ENCODE assay signal across 8 mouse cellular contexts in the genomic region with DNA sequence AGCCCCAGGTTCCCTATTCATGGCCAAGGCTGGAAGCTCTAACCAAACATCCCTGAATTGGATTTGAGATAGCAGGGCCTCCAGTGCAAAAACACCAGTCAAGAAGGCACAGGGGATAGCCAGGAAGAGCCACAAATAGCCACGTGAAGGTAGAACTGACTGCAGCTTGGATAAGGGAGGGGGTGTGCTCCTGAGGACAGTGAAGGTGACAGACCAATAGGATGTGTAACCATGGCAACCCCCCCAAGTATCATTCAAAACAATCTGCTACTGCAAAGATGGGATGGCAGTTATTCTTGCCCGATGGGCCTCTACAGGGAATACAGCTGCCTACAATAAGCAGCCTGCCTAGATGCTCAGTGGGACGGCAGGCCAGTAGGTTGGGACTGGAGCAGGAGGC. TPM values are rescaled to one million over a fixed set of nuclear protein-coding genes. Genes with fewer than 3 reads are reported as not detected.
A peak's percentile ranks its signal among the peaks of the same experiment; 100 is the strongest.
DNase-seq lines count a peak whose midpoint lies in the region; ATAC-seq lines count a peak whose summit lies in the region.

No protein-coding gene starts in this region.

- DNase-seq in heart, postnatal 10 days = no peak
- DNase-seq in urinary bladder, adult 18-20 months (ENCODE audit: low spot score in 2 of 2) = no peak
- DNase-seq in layer of hippocampus, postnatal 25 days (ENCODE audit: extremely low spot score in 1 of 2, low spot score in 1 of 2) = no peak
- DNase-seq in urinary bladder, adult 2 months (ENCODE audit: low spot score) = no peak

- intact Hi-C loops in heart, postnatal 10 days (cut with DNase I) = no loop called here

- peaks cover 49% of the 10 kb centered on the region for H3K4me1 ChIP-seq in heart, embryonic 13.5 days
- peaks cover 43% of the 10 kb centered on the region for H3K4me1 ChIP-seq in embryonic facial prominence, embryonic 13.5 days
- peaks cover 39% of the 10 kb centered on the region for H3K4me1 ChIP-seq in intestine, embryonic 16.5 days (ENCODE audit: control insufficient read depth, insufficient read depth, low read length)
- H3K4me1 ChIP-seq in neural tube, embryonic 12.5 days = peaks cover 52% of the 10 kb centered on the region

- ATAC-seq in heart, embryonic 13.5 days (ENCODE audit: extremely low read depth, insufficient number of reproducible peaks, low FRiP score, low TSS enrichment) = no peak
- no peak for ATAC-seq in embryonic facial prominence, embryonic 13.5 days (ENCODE audit: insufficient number of reproducible peaks, insufficient read depth, low FRiP score, low TSS enrichment, low read depth)
- no peak for ATAC-seq in intestine, embryonic 16.5 days
- ATAC-seq in neural tube, embryonic 12.5 days (ENCODE audit: low FRiP score, low read depth) = no peak

- peak overlapping the region; percentile 74 for H3K27ac ChIP-seq in heart, embryonic 13.5 days (replicated peaks)
- H3K27ac ChIP-seq in embryonic facial prominence, embryonic 13.5 days = 0 out of 2 replicates have a peak overlapping the region, but pooled peaks have one; percentile 39
- H3K27ac ChIP-seq in intestine, embryonic 16.5 days (ENCODE audit: low read length) = peak overlapping the region; percentile 3; the same call in 1 of the 2 replicates
- 0 out of 2 replicates have a peak overlapping the region, but pooled peaks have one; percentile 16 for H3K27ac ChIP-seq in neural tube, embryonic 12.5 days

- H3K27me3 ChIP-seq in heart, embryonic 13.5 days (replicated peaks) = no peaks in the 10 kb centered on the region
- H3K27me3 ChIP-seq in embryonic facial prominence, embryonic 13.5 days = no peaks in the 10 kb centered on the region
- H3K27me3 ChIP-seq in intestine, embryonic 16.5 days (replicated peaks; ENCODE audit: control insufficient read depth, insufficient read depth, low read length) = no peaks in the 10 kb centered on the region
- H3K27me3 ChIP-seq in neural tube, embryonic 12.5 days (replicated peaks) = no peaks in the 10 kb centered on the region

- peak overlapping the region; percentile 86 for H3K4me2 ChIP-seq in heart, embryonic 13.5 days
- peak overlapping the region; percentile 98 for H3K4me2 ChIP-seq in embryonic facial prominence, embryonic 13.5 days
- H3K4me2 ChIP-seq in intestine, embryonic 16.5 days (ENCODE audit: low read depth, low read length) = peak overlapping the region; percentile 87
- peak overlapping the region; percentile 95 for H3K4me2 ChIP-seq in neural tube, embryonic 12.5 days (replicated peaks)

- H3K4me3 ChIP-seq in heart, embryonic 13.5 days = peak overlapping the region; percentile 53; the same call in 1 of the 2 replicates
- H3K4me3 ChIP-seq in embryonic facial prominence, embryonic 13.5 days = peak overlapping the region; percentile 43
- H3K4me3 ChIP-seq in intestine, embryonic 16.5 days (ENCODE audit: low read length) = no peak overlapping the region; the same call in 1 of the 2 replicates
- no peak overlapping the region; the same call in 1 of the 2 replicates for H3K4me3 ChIP-seq in neural tube, embryonic 12.5 days

- H3K9ac ChIP-seq in heart, embryonic 13.5 days = peak overlapping the region; percentile 84
- H3K9ac ChIP-seq in embryonic facial prominence, embryonic 13.5 days = peak overlapping the region; percentile 72
- peak overlapping the region; percentile 72 for H3K9ac ChIP-seq in intestine, embryonic 16.5 days (ENCODE audit: low read depth, low read length)
- peak overlapping the region; percentile 66; the same call in 1 of the 2 replicates for H3K9ac ChIP-seq in neural tube, embryonic 12.5 days

- peaks cover 69% of the 10 kb centered on the region for H3K36me3 ChIP-seq in heart, embryonic 13.5 days
- peaks cover 63% of the 10 kb centered on the region for H3K36me3 ChIP-seq in embryonic facial prominence, embryonic 13.5 days
- peaks cover 19% of the 10 kb centered on the region; the same call in 1 of the 2 replicates for H3K36me3 ChIP-seq in intestine, embryonic 16.5 days (ENCODE audit: control insufficient read depth, insufficient read depth, low read length)
- H3K36me3 ChIP-seq in neural tube, embryonic 12.5 days = peaks cover 51% of the 10 kb centered on the region

- no peaks in the 10 kb centered on the region for H3K9me3 ChIP-seq in heart, embryonic 13.5 days
- H3K9me3 ChIP-seq in embryonic facial prominence, embryonic 13.5 days = no peaks in the 10 kb centered on the region
- H3K9me3 ChIP-seq in intestine, embryonic 16.5 days (ENCODE audit: control insufficient read depth, low read length) = no peaks in the 10 kb centered on the region
- no peaks in the 10 kb centered on the region for H3K9me3 ChIP-seq in neural tube, embryonic 12.5 days

- 44% methylated on average over 3 of the region's 3 CpGs for WGBS in heart, embryonic 13.5 days
- WGBS in embryonic facial prominence, embryonic 13.5 days = 53% methylated on average over 3 of the region's 3 CpGs
- 49% methylated on average over 3 of the region's 3 CpGs for WGBS in intestine, embryonic 16.5 days
- 30% methylated on average over 3 of the region's 3 CpGs for WGBS in neural tube, embryonic 12.5 days

RNA-seq across cellular contexts. Expression of a gene that starts 0.4 kb away (rescaled TPM):
- 0.45 and 0.98 TPM in 2 replicates for polyA plus RNA-seq in heart, embryonic 13.5 days (2015; fragmentation: Nextera tagmentation; extraction: Ambion mirVana)
- 1 to 10 TPM; 2.2 to 2.6 TPM for total RNA-seq in heart, postnatal 10 days (2021)
- 1.4 and 2.7 TPM in 2 replicates for polyA plus RNA-seq in embryonic facial prominence, embryonic 13.5 days (2015; fragmentation: Nextera tagmentation; extraction: Ambion mirVana)
- polyA plus RNA-seq in intestine, embryonic 16.5 days (2015; fragmentation: Nextera tagmentation; extraction: Ambion mirVana) = 1.6 and 2.0 TPM in 2 replicates
- 8.1 and 8.6 TPM in 2 replicates for polyA plus RNA-seq in neural tube, embryonic 12.5 days (2016; fragmentation: Nextera tagmentation; extraction: Ambion mirVana)
- 10 to 100 TPM; 62.3 to 68.3 TPM for total RNA-seq in layer of hippocampus, postnatal 25 days (2021)
- polyA plus RNA-seq in urinary bladder, adult 2 months (2012; rRNA removed) = 20.7 and 27.5 TPM in 2 replicates

RNA-seq across cellular contexts. Expression of a gene that starts 4.0 kb away (rescaled TPM):
- polyA plus RNA-seq in heart, embryonic 13.5 days (2015; fragmentation: Nextera tagmentation; extraction: Ambion mirVana) = 2.3 and 2.4 TPM in 2 replicates
- total RNA-seq in heart, postnatal 10 days (2021) = 1 to 10 TPM; 4.2 to 4.7 TPM
- polyA plus RNA-seq in embryonic facial prominence, embryonic 13.5 days (2015; fragmentation: Nextera tagmentation; extraction: Ambion mirVana) = 1.3 and 2.9 TPM in 2 replicates
- polyA plus RNA-seq in intestine, embryonic 16.5 days (2015; fragmentation: Nextera tagmentation; extraction: Ambion mirVana) = 1.4 and 2.3 TPM in 2 replicates
- 3.9 and 4.8 TPM in 2 replicates for polyA plus RNA-seq in neural tube, embryonic 12.5 days (2016; fragmentation: Nextera tagmentation; extraction: Ambion mirVana)
- 10 to 100 TPM; 26.0 to 28.5 TPM for total RNA-seq in layer of hippocampus, postnatal 25 days (2021)
- 16.8 and 20.6 TPM in 2 replicates for polyA plus RNA-seq in urinary bladder, adult 2 months (2012; rRNA removed)

RNA-seq across cellular contexts. Expression of a gene that starts 4.3 kb away (rescaled TPM):
- polyA plus RNA-seq in heart, embryonic 13.5 days (2015; fragmentation: Nextera tagmentation; extraction: Ambion mirVana) = 287 and 324 TPM in 2 replicates
- 100 to 1,000 TPM; 123 to 132 TPM for total RNA-seq in heart, postnatal 10 days (2021)
- polyA plus RNA-seq in embryonic facial prominence, embryonic 13.5 days (2015; fragmentation: Nextera tagmentation; extraction: Ambion mirVana) = 319 and 353 TPM in 2 replicates
- 303 and 321 TPM in 2 replicates for polyA plus RNA-seq in intestine, embryonic 16.5 days (2015; fragmentation: Nextera tagmentation; extraction: Ambion mirVana)
- polyA plus RNA-seq in neural tube, embryonic 12.5 days (2016; fragmentation: Nextera tagmentation; extraction: Ambion mirVana) = 293 and 301 TPM in 2 replicates
- total RNA-seq in layer of hippocampus, postnatal 25 days (2021) = 100 to 1,000 TPM; 160 to 164 TPM
- 209 and 230 TPM in 2 replicates for polyA plus RNA-seq in urinary bladder, adult 2 months (2012; rRNA removed)

RNA-seq across cellular contexts. Expression of a gene that starts 7.1 kb away (rescaled TPM):
- 18.3 and 22.1 TPM in 2 replicates for polyA plus RNA-seq in heart, embryonic 13.5 days (2015; fragmentation: Nextera tagmentation; extraction: Ambion mirVana)
- 10 to 100 TPM; 80.4 to 86.5 TPM for total RNA-seq in heart, postnatal 10 days (2021)
- 26.4 and 31.4 TPM in 2 replicates for polyA plus RNA-seq in embryonic facial prominence, embryonic 13.5 days (2015; fragmentation: Nextera tagmentation; extraction: Ambion mirVana)
- 21.5 and 23.2 TPM in 2 replicates for polyA plus RNA-seq in intestine, embryonic 16.5 days (2015; fragmentation: Nextera tagmentation; extraction: Ambion mirVana)
- polyA plus RNA-seq in neural tube, embryonic 12.5 days (2016; fragmentation: Nextera tagmentation; extraction: Ambion mirVana) = 18.4 and 20.1 TPM in 2 replicates
- 100 to 1,000 TPM in 1 of 2 experiments, 10 to 100 TPM in 1; 95.2 to 107 TPM for total RNA-seq in layer of hippocampus, postnatal 25 days (2021)
- polyA plus RNA-seq in urinary bladder, adult 2 months (2012; rRNA removed) = 52.4 and 62.0 TPM in 2 replicates

RNA-seq across cellular contexts. Expression of a gene that starts 8.9 kb away (rescaled TPM):
- 36.7 and 37.4 TPM in 2 replicates for polyA plus RNA-seq in heart, embryonic 13.5 days (2015; fragmentation: Nextera tagmentation; extraction: Ambion mirVana)
- total RNA-seq in heart, postnatal 10 days (2021) = 10 to 100 TPM; 33.7 to 34.5 TPM
- 48.3 and 52.8 TPM in 2 replicates for polyA plus RNA-seq in embryonic facial prominence, embryonic 13.5 days (2015; fragmentation: Nextera tagmentation; extraction: Ambion mirVana)
- polyA plus RNA-seq in intestine, embryonic 16.5 days (2015; fragmentation: Nextera tagmentation; extraction: Ambion mirVana) = 50.1 and 50.9 TPM in 2 replicates
- polyA plus RNA-seq in neural tube, embryonic 12.5 days (2016; fragmentation: Nextera tagmentation; extraction: Ambion mirVana) = 67.7 and 72.6 TPM in 2 replicates
- 10 to 100 TPM; 59.5 to 62.9 TPM for total RNA-seq in layer of hippocampus, postnatal 25 days (2021)
- polyA plus RNA-seq in urinary bladder, adult 2 months (2012; rRNA removed) = 55.9 and 60.7 TPM in 2 replicates

Comparison
In these comparisons a context has a peak if more than half of its experiments do, and no peak if none do; other contexts are left out.
1. H3K27ac ChIP-seq: peak in every context shown above with its lines; median percentile 74 in heart, embryonic 13.5 days; 39 in embryonic facial prominence, embryonic 13.5 days; 16 in neural tube, embryonic 12.5 days; 3 in intestine, embryonic 16.5 days.
2. H3K4me3 ChIP-seq: peak in heart, embryonic 13.5 days (single experiment) and embryonic facial prominence, embryonic 13.5 days (single experiment); none in intestine, embryonic 16.5 days (single experiment) and neural tube, embryonic 12.5 days (single experiment).
3. Peak in every context shown above with its lines, with median percentiles within 50 percentile points of each other: H3K4me2 ChIP-seq and H3K9ac ChIP-seq.